In genomic region chr1:92337450-92337849, GRCm38 (mm10) we compare ENCODE assay signal across 15 mouse cellular contexts.
A peak's percentile ranks its signal among the peaks of the same experiment; 100 is the strongest.
DNase-seq lines count a peak whose midpoint lies in the region; ATAC-seq lines count a peak whose summit lies in the region.
"Had no signal": no experiment of that assay in that cellular context is flagged by ENCODE, and none has a peak within 500 bp of the region (broad histone marks: within the 10 kb centered on the region; RNA-seq: fewer than 3 reads in every experiment).

No protein-coding gene starts in this region.

- H3K4me2 ChIP-seq in heart, embryonic 12.5 days, result no peak overlapping the region
- no peak overlapping the region for H3K4me2 ChIP-seq in limb, embryonic 13.5 days (replicated peaks)
- no peak overlapping the region for H3K4me2 ChIP-seq in liver, embryonic 12.5 days
- H3K4me2 ChIP-seq: liver, embryonic 13.5 days; midbrain, embryonic 13.5 days had no signal

- H3K4me3 ChIP-seq in heart, embryonic 10.5 days, result no peak overlapping the region
- H3K4me3 ChIP-seq in heart, embryonic 12.5 days, result no peak overlapping the region
- no peak overlapping the region for H3K4me3 ChIP-seq in limb, embryonic 13.5 days
- H3K4me3 ChIP-seq in liver, embryonic 12.5 days, result no peak overlapping the region
- H3K4me3 ChIP-seq: liver, embryonic 13.5 days; midbrain, embryonic 13.5 days had no signal

- H3K27ac ChIP-seq in heart, embryonic 10.5 days, result no peak overlapping the region
- peak overlapping the region; percentile 44; the same call in 1 of the 2 replicates for H3K27ac ChIP-seq in heart, embryonic 12.5 days (ENCODE audit: poor library complexity, severe bottlenecking)
- peak overlapping the region; percentile 22; the same call in 1 of the 2 replicates for H3K27ac ChIP-seq in limb, embryonic 13.5 days
- H3K27ac ChIP-seq in liver, embryonic 12.5 days, result no peak overlapping the region
- H3K27ac ChIP-seq: liver, embryonic 13.5 days; midbrain, embryonic 13.5 days had no signal

- peaks cover 15% of the 10 kb centered on the region; the same call in 1 of the 2 replicates for H3K4me1 ChIP-seq in heart, embryonic 10.5 days
- H3K4me1 ChIP-seq in heart, embryonic 12.5 days (replicated peaks), result peaks cover 10% of the 10 kb centered on the region
- peaks cover 9% of the 10 kb centered on the region; the same call in 1 of the 2 replicates for H3K4me1 ChIP-seq in limb, embryonic 13.5 days
- no peaks in the 10 kb centered on the region for H3K4me1 ChIP-seq in liver, embryonic 12.5 days
- H3K4me1 ChIP-seq: liver, embryonic 13.5 days; midbrain, embryonic 13.5 days had no signal

- ATAC-seq in heart, embryonic 12.5 days (ENCODE audit: insufficient number of reproducible peaks, low FRiP score), result peak; percentile 42; the same call in 1 of the 2 replicates
- no peak for ATAC-seq in limb, embryonic 13.5 days (ENCODE audit: low FRiP score, low read depth)
- ATAC-seq in liver, embryonic 12.5 days, result no peak
- ATAC-seq: activated CD4-positive, CD25-positive, alpha-beta regulatory T cell, adult 4 months; midbrain, embryonic 13.5 days had no signal

- H3K9ac ChIP-seq in heart, embryonic 12.5 days, result no peak overlapping the region
- no peak overlapping the region for H3K9ac ChIP-seq in limb, embryonic 13.5 days
- H3K9ac ChIP-seq in liver, embryonic 12.5 days, result no peak overlapping the region
- H3K9ac ChIP-seq: liver, embryonic 13.5 days; midbrain, embryonic 13.5 days had no signal

- DNase-seq in heart, adult 8-10 months (ENCODE audit: low spot score), result peak; percentile 48
- DNase-seq in heart, embryonic 10.5 days (ENCODE audit: low spot score), result no peak
- DNase-seq in embryo, embryonic 10 days (ENCODE audit: low spot score), result peak; percentile 43
- no peak for DNase-seq in adrenal gland, adult (ENCODE audit: inconsistent age in 2 of 2, low spot score in 1 of 2)
- DNase-seq in urinary bladder, postnatal 4 days (ENCODE audit: low spot score in 2 of 2), result no peak
- DNase-seq: cerebellum, adult 9-11 months; kidney, postnatal 10 days; liver, embryonic 13.5 days; spleen, adult 18-20 months; thymus, adult 2 months had no signal

- no peaks in the 10 kb centered on the region for H3K36me3 ChIP-seq in heart, embryonic 10.5 days
- no peaks in the 10 kb centered on the region for H3K36me3 ChIP-seq in heart, embryonic 12.5 days
- H3K36me3 ChIP-seq in limb, embryonic 13.5 days, result no peaks in the 10 kb centered on the region
- no peaks in the 10 kb centered on the region for H3K36me3 ChIP-seq in liver, embryonic 12.5 days
- H3K36me3 ChIP-seq: liver, embryonic 13.5 days; midbrain, embryonic 13.5 days had no signal

- no peaks in the 10 kb centered on the region for H3K27me3 ChIP-seq in heart, embryonic 10.5 days (ENCODE audit: insufficient read depth, poor library complexity, severe bottlenecking)
- no peaks in the 10 kb centered on the region for H3K27me3 ChIP-seq in heart, embryonic 12.5 days (replicated peaks)
- H3K27me3 ChIP-seq in limb, embryonic 13.5 days, result no peaks in the 10 kb centered on the region
- H3K27me3 ChIP-seq in liver, embryonic 12.5 days (replicated peaks), result no peaks in the 10 kb centered on the region
- H3K27me3 ChIP-seq: liver, embryonic 13.5 days; midbrain, embryonic 13.5 days had no signal

- WGBS in heart, embryonic 10.5 days, result 28% methylated on average over 8 of the region's 8 CpGs
- WGBS in heart, embryonic 12.5 days, result 25% methylated on average over 8 of the region's 8 CpGs
- WGBS in limb, embryonic 13.5 days, result 18% methylated on average over 8 of the region's 8 CpGs
- 70% methylated on average over 8 of the region's 8 CpGs for WGBS in liver, embryonic 12.5 days (ENCODE audit: insufficient replicate concordance)

- no peaks in the 10 kb centered on the region for H3K9me3 ChIP-seq in heart, embryonic 10.5 days
- H3K9me3 ChIP-seq in heart, embryonic 12.5 days (replicated peaks), result no peaks in the 10 kb centered on the region
- peaks cover 11% of the 10 kb centered on the region for H3K9me3 ChIP-seq in limb, embryonic 13.5 days
- H3K9me3 ChIP-seq in liver, embryonic 12.5 days (replicated peaks), result no peaks in the 10 kb centered on the region
- H3K9me3 ChIP-seq: liver, embryonic 13.5 days; midbrain, embryonic 13.5 days had no signal

Comparison
In these comparisons a context has a peak if more than half of its experiments do, and no peak if none do; other contexts are left out.
1. DNase-seq: peak in heart, adult 8-10 months (single experiment) and embryo, embryonic 10 days (single experiment); none in heart, embryonic 10.5 days (single experiment), adrenal gland, adult (0 of 2) and urinary bladder, postnatal 4 days (0 of 2).
2. H3K27ac ChIP-seq: peak in heart, embryonic 12.5 days (single experiment) and limb, embryonic 13.5 days (single experiment); none in heart, embryonic 10.5 days (single experiment) and liver, embryonic 12.5 days (single experiment).